Mouse (Mus musculus): ENCODE results near the gene Acoxl. TPM values are rescaled to one million over a fixed set of nuclear protein-coding genes. Genes with fewer than 3 reads are reported as not detected.

Acoxl gene
- polyA plus RNA-seq, 1 experiment, result 0.25 TPM

- Histone ChIP-seq H3K36me3 (ENCODE audit: control insufficient read depth, insufficient read depth, low read length) (no peaks in the 10 kb centered on the region), H3K27ac (ENCODE audit: insufficient read depth, low read length) (no peak overlapping the region), H3K4me1 (ENCODE audit: control insufficient read depth, insufficient read depth, insufficient read length) (peaks cover 4% of the 10 kb centered on the region; the same call in 1 of the 2 replicates), H3K27me3 (ENCODE audit: control insufficient read depth, insufficient read depth, low read length) (no peaks in the 10 kb centered on the region), H3K4me3 (ENCODE audit: extremely low read depth, insufficient read depth, insufficient read length) (no peak overlapping the region)
- 56% methylated on average over 5 of the region's 5 CpGs for WGBS
- TF ChIP-seq CTCF (IDR thresholded peaks at IDR 0.05; ENCODE audit: extremely low read depth, insufficient read depth, insufficient read length, insufficient replicate concordance) (no peak), POLR2A (IDR thresholded peaks at IDR 0.05; ENCODE audit: low read depth, low read length) (no peak)
- DNase-seq (ENCODE audit: low read depth in 1 of 2, low spot score in 2 of 2), result no peak
These were observed 84.5 kb downstream of the Acoxl start for GRCm38 (mm10) chr2:127923077-127923680.

- Histone ChIP-seq H3K27me3 (ENCODE audit: control insufficient read depth, insufficient read depth, low read length) (no peaks in the 10 kb centered on the region), H3K36me3 (ENCODE audit: control insufficient read depth, insufficient read depth, low read length) (no peaks in the 10 kb centered on the region), H3K4me3 (ENCODE audit: extremely low read depth, insufficient read depth, insufficient read length) (no peak overlapping the region), H3K27ac (ENCODE audit: insufficient read depth, low read length) (peak overlapping the region; percentile 68; the same call in 1 of the 2 replicates), H3K4me1 (ENCODE audit: control insufficient read depth, insufficient read depth, insufficient read length) (peaks cover 4% of the 10 kb centered on the region; the same call in 1 of the 2 replicates)
- TF ChIP-seq POLR2A (IDR thresholded peaks at IDR 0.05; ENCODE audit: low read depth, low read length) (no peak), CTCF (IDR thresholded peaks at IDR 0.05; ENCODE audit: extremely low read depth, insufficient read depth, insufficient read length, insufficient replicate concordance) (no peak)
- no peak for DNase-seq (ENCODE audit: low read depth in 1 of 2, low spot score in 2 of 2)
- 83% methylated on average over 9 of the region's 9 CpGs for WGBS
These were observed 88.1 kb downstream of the Acoxl start for GRCm38 (mm10) chr2:127926679-127927324.

GRCm38 (mm10) chr2:127927452-127928273 lies 89.0 kb downstream of the Acoxl start:
- Histone ChIP-seq H3K27ac (ENCODE audit: insufficient read depth, low read length) (peak overlapping the region; percentile 68), H3K4me1 (ENCODE audit: control insufficient read depth, insufficient read depth, insufficient read length) (peaks cover 4% of the 10 kb centered on the region; the same call in 1 of the 2 replicates), H3K27me3 (ENCODE audit: control insufficient read depth, insufficient read depth, low read length) (no peaks in the 10 kb centered on the region), H3K4me3 (ENCODE audit: extremely low read depth, insufficient read depth, insufficient read length) (no peak overlapping the region), H3K36me3 (ENCODE audit: control insufficient read depth, insufficient read depth, low read length) (no peaks in the 10 kb centered on the region)
- DNase-seq (ENCODE audit: low read depth in 1 of 2, low spot score in 2 of 2), result peak in 1 of 2 experiments; percentile 13
- whole genome bisulfite sequencing, result 16% methylated on average over 15 of the region's 15 CpGs
- no peak for TF ChIP-seq POLR2A (IDR thresholded peaks at IDR 0.05; ENCODE audit: low read depth, low read length)
- no peak for TF ChIP-seq CTCF (IDR thresholded peaks at IDR 0.05; ENCODE audit: extremely low read depth, insufficient read depth, insufficient read length, insufficient replicate concordance)

- no peak overlapping the region for H3K4me3 ChIP-seq (ENCODE audit: extremely low read depth, insufficient read depth, insufficient read length)
- no peaks in the 10 kb centered on the region for H3K27me3 ChIP-seq (ENCODE audit: control insufficient read depth, insufficient read depth, low read length)
- no peak for TF ChIP-seq POLR2A (IDR thresholded peaks at IDR 0.05; ENCODE audit: low read depth, low read length)
- TF ChIP-seq CTCF (IDR thresholded peaks at IDR 0.05; ENCODE audit: extremely low read depth, insufficient read depth, insufficient read length, insufficient replicate concordance), result no peak
- H3K4me1 ChIP-seq (ENCODE audit: control insufficient read depth, insufficient read depth, insufficient read length), result peaks cover 2% of the 10 kb centered on the region; the same call in 1 of the 2 replicates
- peak overlapping the region; percentile 12; the same call in 1 of the 2 replicates for H3K27ac ChIP-seq (ENCODE audit: insufficient read depth, low read length)
- DNase-seq (ENCODE audit: low read depth in 1 of 2, low spot score in 2 of 2), result no peak
- WGBS, result 61% methylated on average over 5 of the region's 5 CpGs
- no peaks in the 10 kb centered on the region for H3K36me3 ChIP-seq (ENCODE audit: control insufficient read depth, insufficient read depth, low read length)
These were observed 89.6 kb downstream of the Acoxl start for GRCm38 (mm10) chr2:127928279-127928678.

GRCm38 (mm10) chr2:127928871-127929270 lies 90.2 kb downstream of the Acoxl start:
- Histone ChIP-seq H3K27ac (ENCODE audit: insufficient read depth, low read length) (peak overlapping the region; percentile 12), H3K4me1 (ENCODE audit: control insufficient read depth, insufficient read depth, insufficient read length) (peaks cover 2% of the 10 kb centered on the region; the same call in 1 of the 2 replicates), H3K4me3 (ENCODE audit: extremely low read depth, insufficient read depth, insufficient read length) (no peak overlapping the region), H3K27me3 (ENCODE audit: control insufficient read depth, insufficient read depth, low read length) (no peaks in the 10 kb centered on the region), H3K36me3 (ENCODE audit: control insufficient read depth, insufficient read depth, low read length) (no peaks in the 10 kb centered on the region)
- TF ChIP-seq POLR2A (IDR thresholded peaks at IDR 0.05; ENCODE audit: low read depth, low read length) (no peak), CTCF (IDR thresholded peaks at IDR 0.05; ENCODE audit: extremely low read depth, insufficient read depth, insufficient read length, insufficient replicate concordance) (no peak)
- 60% methylated on average over 4 of the region's 4 CpGs for WGBS
- no peak for DNase-seq (ENCODE audit: low read depth in 1 of 2, low spot score in 2 of 2)

GRCm38 (mm10) chr2:127929939-127930715 lies 91.5 kb downstream of the Acoxl start:
- H3K36me3 ChIP-seq (ENCODE audit: control insufficient read depth, insufficient read depth, low read length), result no peaks in the 10 kb centered on the region
- no peak for DNase-seq (ENCODE audit: low read depth in 1 of 2, low spot score in 2 of 2)
- no peaks in the 10 kb centered on the region for H3K27me3 ChIP-seq (ENCODE audit: control insufficient read depth, insufficient read depth, low read length)
- H3K4me3 ChIP-seq (ENCODE audit: extremely low read depth, insufficient read depth, insufficient read length), result no peak overlapping the region
- WGBS, result 86% methylated on average over 6 of the region's 6 CpGs
- peaks cover 2% of the 10 kb centered on the region; the same call in 1 of the 2 replicates for H3K4me1 ChIP-seq (ENCODE audit: control insufficient read depth, insufficient read depth, insufficient read length)
- no peak for TF ChIP-seq CTCF (IDR thresholded peaks at IDR 0.05; ENCODE audit: extremely low read depth, insufficient read depth, insufficient read length, insufficient replicate concordance)
- no peak for TF ChIP-seq POLR2A (IDR thresholded peaks at IDR 0.05; ENCODE audit: low read depth, low read length)
- no peak overlapping the region for H3K27ac ChIP-seq (ENCODE audit: insufficient read depth, low read length)
